Mouse (Mus musculus) stomach, embryonic 14.5 days (tissue): ENCODE data around the gene Pcnx3. TPM values are rescaled to one million over a fixed set of nuclear protein-coding genes. Genes with fewer than 3 reads are reported as not detected.

Source experiments
- ATAC-seq: fragments of 200-750 bp; cut with Nextera tagmentation; 2 replicates; pipeline ENCODE4 v1.8.0; 2017; ENCODE audit warnings: low read depth, moderate TSS enrichment; ENCODE audit not compliant: insufficient number of reproducible peaks, insufficient read depth, low FRiP score
- H3K27ac ChIP-seq: fragments of 300-500 bp; sonication (generic); 2 replicates; pipeline ENCODE4 v1.5.1; 2014; ENCODE audit warnings: mild to moderate bottlenecking, low read length, moderate library complexity, mixed read lengths
- H3K27me3 ChIP-seq: fragments of 300-500 bp; sonication (generic); 2 replicates; pipeline ENCODE4 v1.6.1; 2014; ENCODE audit warnings: low read length, control low read depth, mixed read lengths; ENCODE audit not compliant: control insufficient read depth, insufficient read depth
- H3K36me3 ChIP-seq: fragments of 300-500 bp; sonication (generic); 2 replicates; pipeline ENCODE4 v1.6.1; 2014; ENCODE audit warnings: mild to moderate bottlenecking, control low read depth, low read length, moderate library complexity, mixed read lengths; ENCODE audit not compliant: control insufficient read depth, insufficient read depth
- H3K4me1 ChIP-seq: fragments of 300-500 bp; sonication (generic); 2 replicates; pipeline ENCODE4 v1.6.1; 2014; ENCODE audit warnings: low read length, control low read depth, mixed read lengths; ENCODE audit not compliant: control insufficient read depth, insufficient read depth
- H3K4me2 ChIP-seq: fragments of 300-500 bp; sonication (generic); replicated peaks from 2 replicates; pipeline ENCODE4 v1.6.1; 2014; ENCODE audit warnings: low read depth, low read length, control low read depth
- H3K4me3 ChIP-seq: fragments of 300-500 bp; sonication (generic); 2 replicates; pipeline ENCODE4 v1.5.1; 2014; ENCODE audit warnings: low read depth, low read length, control low read depth
- H3K9ac ChIP-seq: fragments of 300-500 bp; sonication (generic); replicated peaks from 2 replicates; pipeline ENCODE4 v1.6.1; 2014; ENCODE audit warnings: low read depth, mild to moderate bottlenecking, control low read depth, low read length, moderate library complexity, mixed read lengths
- H3K9me3 ChIP-seq: fragments of 300-500 bp; sonication (generic); 2 replicates; pipeline ENCODE4 v1.6.1; 2016; ENCODE audit warnings: low read depth, low read length, control low read depth; ENCODE audit not compliant: control insufficient read depth
- WGBS: fragments of 180-500 bp; shearing (Covaris S2); extraction: QIAGEN DNeasy Blood & Tissue Kit; methylation state at CpG from one replicate; pipeline ENCODE4 v1.1.7; 2014; 5-methylcytosine and 5-hydroxymethylcytosine counted together
- microRNA-seq: library from miRNA; unstranded; fragments of <30 nt; microRNA quantifications from one replicate; pipeline ENCODE4, GENCODE M21; 2016
- polyA plus RNA-seq: library from polyadenylated mRNA; unstranded; fragments of >200 nt; fragmentation: Nextera tagmentation; extraction: Ambion mirVana; gene quantifications from 2 replicates; pipeline ENCODE4 v1.2.1, GENCODE M21; 2014

The Pcnx3 gene
- polyA plus RNA-seq, 1 experiment from 2014 or later, result 32.1 TPM

GRCm38 (mm10) chr19:5614953-5615352 is 73.8 kb downstream of the Pcnx3 start:
- WGBS, result 66% methylated on average over 2 of the region's 2 CpGs
- no peak for ATAC-seq

More at GRCm38 (mm10) chr19:5614953-5615352, 73.8 kb downstream of the Pcnx3 start:
- Histone ChIP-seq H3K36me3 (no peaks in the 10 kb centered on the region), H3K9me3 (no peaks in the 10 kb centered on the region), H3K4me3 (no peak overlapping the region), H3K4me2 (no peak overlapping the region), H3K27me3 (no peaks in the 10 kb centered on the region), H3K4me1 (no peaks in the 10 kb centered on the region), H3K9ac (no peak overlapping the region), H3K27ac (no peak overlapping the region)

Small RNA genes within 50 kb of the gene (microRNA-seq; reads per million reads assigned to microRNA genes)
- gene Mir6987, result not detected

Other genes starting within 250 kb of the Pcnx3 start
- not detected in 2 replicates for gene Fosl1, start 241.4 kb downstream of the Pcnx3 start, polyA plus RNA-seq
- gene Ccdc85b, start 231.0 kb downstream of the Pcnx3 start, polyA plus RNA-seq, result 6.8 and 7.8 TPM in 2 replicates
- 126 and 130 TPM in 2 replicates for gene Fibp, start 228.3 kb downstream of the Pcnx3 start, polyA plus RNA-seq
- gene Ctsw, start 220.4 kb downstream of the Pcnx3 start, polyA plus RNA-seq, result 1.5 and 2.3 TPM in 2 replicates
- gene Efemp2, start 215.0 kb downstream of the Pcnx3 start, polyA plus RNA-seq, result 177 and 179 TPM in 2 replicates
- 41.2 and 46.6 TPM in 2 replicates for gene Mus81, start 200.5 kb downstream of the Pcnx3 start, polyA plus RNA-seq
- 2,904 and 2,937 TPM in 2 replicates for gene Cfl1, start 198.5 kb downstream of the Pcnx3 start, polyA plus RNA-seq
- gene 1700020D05Rik, start 185.1 kb downstream of the Pcnx3 start, polyA plus RNA-seq, result 0.25 and 0.42 TPM in 2 replicates
- gene Snx32, start 178.4 kb downstream of the Pcnx3 start, polyA plus RNA-seq, result 12.4 and 13.0 TPM in 2 replicates
- gene Ovol1, start 128.3 kb downstream of the Pcnx3 start, polyA plus RNA-seq, result 11.2 and 11.5 TPM in 2 replicates
- gene Ap5b1, start 120.9 kb downstream of the Pcnx3 start, polyA plus RNA-seq, result 5.5 and 6.1 TPM in 2 replicates
- 113 and 119 TPM in 2 replicates for gene Rnaseh2c, start 87.0 kb downstream of the Pcnx3 start, polyA plus RNA-seq
- 30.5 and 37.0 TPM in 2 replicates for gene Kat5, start 78.7 kb downstream of the Pcnx3 start, polyA plus RNA-seq
- 49.0 and 52.2 TPM in 2 replicates for gene Rela, start 51.4 kb downstream of the Pcnx3 start, polyA plus RNA-seq
- 15.2 and 19.4 TPM in 2 replicates for gene Sipa1, start 25.2 kb downstream of the Pcnx3 start, polyA plus RNA-seq
- gene Map3k11, start 166 bp downstream of the Pcnx3 start, polyA plus RNA-seq, result 20.0 and 21.5 TPM in 2 replicates
- 0.62 and 0.84 TPM in 2 replicates for gene Kcnk7, start 15.5 kb upstream of the Pcnx3 start, polyA plus RNA-seq
- gene Ehbp1l1, start 37.4 kb upstream of the Pcnx3 start, polyA plus RNA-seq, result 36.7 and 37.4 TPM in 2 replicates
- 92.4 and 98.4 TPM in 2 replicates for gene Fam89b, start 40.7 kb upstream of the Pcnx3 start, polyA plus RNA-seq
- 33.8 and 35.2 TPM in 2 replicates for gene Ltbp3, start 52.0 kb upstream of the Pcnx3 start, polyA plus RNA-seq
- 67.6 and 72.1 TPM in 2 replicates for gene Scyl1, start 82.5 kb upstream of the Pcnx3 start, polyA plus RNA-seq
- 18.3 and 18.6 TPM in 2 replicates for gene Frmd8, start 186.4 kb upstream of the Pcnx3 start, polyA plus RNA-seq
- gene Slc25a45, start 188.9 kb upstream of the Pcnx3 start, polyA plus RNA-seq, result 1.8 and 2.8 TPM in 2 replicates
- gene Tigd3, start 205.2 kb upstream of the Pcnx3 start, polyA plus RNA-seq, result 3.1 and 3.2 TPM in 2 replicates
- gene Dpf2, start 224.1 kb upstream of the Pcnx3 start, polyA plus RNA-seq, result 132 and 148 TPM in 2 replicates
- 7.3 and 7.4 TPM in 2 replicates for gene Cdc42ep2, start 235.9 kb upstream of the Pcnx3 start, polyA plus RNA-seq